Mouse (Mus musculus): ENCODE measurements around the gene Rwdd3. TPM values are rescaled to one million over a fixed set of nuclear protein-coding genes. Genes with fewer than 3 reads are reported as not detected.

The Rwdd3 gene
- polyA plus RNA-seq, 1 experiment, result 3.3 TPM

DNA sequence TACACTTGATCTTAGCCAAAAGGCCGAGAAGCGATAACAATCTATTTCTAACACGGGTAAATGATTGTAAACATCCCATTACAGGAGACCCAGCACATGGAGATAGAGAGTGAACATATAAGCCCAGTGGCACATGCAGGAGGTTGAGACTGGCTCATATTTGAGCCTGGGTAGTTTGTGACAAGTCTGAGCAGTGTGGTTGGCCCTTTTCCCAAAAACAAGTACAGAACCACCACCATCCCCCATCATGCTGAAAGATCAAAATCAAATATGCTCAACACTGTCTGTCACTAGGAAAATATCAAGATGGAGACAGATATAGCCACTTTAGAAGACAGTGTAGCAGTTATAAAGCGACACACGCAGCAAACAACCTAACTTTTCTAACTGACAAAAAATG, 37.5 kb upstream of the Rwdd3 start:
- no peak for TF ChIP-seq MAX (IDR thresholded peaks at IDR 0.05; ENCODE audit: low read depth)
- no peak for TF ChIP-seq POLR2AphosphoS2 (IDR thresholded peaks at IDR 0.05; ENCODE audit: insufficient read length, low read depth)
- TF ChIP-seq USF1 (IDR thresholded peaks at IDR 0.05; ENCODE audit: low read depth), result no peak
- no peak for TF ChIP-seq CEBPB (IDR thresholded peaks at IDR 0.05; ENCODE audit: insufficient read depth, poor library complexity, severe bottlenecking)
- TF ChIP-seq TCF3 (IDR thresholded peaks at IDR 0.05; ENCODE audit: insufficient read length, low read depth), result no peak
- TF ChIP-seq POLR2A (IDR thresholded peaks at IDR 0.05; ENCODE audit: insufficient read length, low read depth), result no peak
- no peak for TF ChIP-seq MYOG (IDR thresholded peaks at IDR 0.05; ENCODE audit: control insufficient read depth in 1 of 3, insufficient read depth in 1 of 3, insufficient read length in 2 of 3, low read depth in 2 of 3)
- TF ChIP-seq MYOD1 (IDR thresholded peaks at IDR 0.05; ENCODE audit: control insufficient read depth in 1 of 3, insufficient read length in 2 of 3, low read depth in 2 of 3), result no peak
- no peak for TF ChIP-seq SRF (IDR thresholded peaks at IDR 0.05; ENCODE audit: control insufficient read depth, insufficient read length, low read depth)
- TF ChIP-seq E2F4 (IDR thresholded peaks at IDR 0.05; ENCODE audit: insufficient read depth), result no peak
- no peak for TF ChIP-seq TCF12 (IDR thresholded peaks at IDR 0.05; ENCODE audit: insufficient read depth, poor library complexity, severe bottlenecking)
- no peak for TF ChIP-seq REST (IDR thresholded peaks at IDR 0.05; ENCODE audit: insufficient read depth, insufficient read length)

DNA sequence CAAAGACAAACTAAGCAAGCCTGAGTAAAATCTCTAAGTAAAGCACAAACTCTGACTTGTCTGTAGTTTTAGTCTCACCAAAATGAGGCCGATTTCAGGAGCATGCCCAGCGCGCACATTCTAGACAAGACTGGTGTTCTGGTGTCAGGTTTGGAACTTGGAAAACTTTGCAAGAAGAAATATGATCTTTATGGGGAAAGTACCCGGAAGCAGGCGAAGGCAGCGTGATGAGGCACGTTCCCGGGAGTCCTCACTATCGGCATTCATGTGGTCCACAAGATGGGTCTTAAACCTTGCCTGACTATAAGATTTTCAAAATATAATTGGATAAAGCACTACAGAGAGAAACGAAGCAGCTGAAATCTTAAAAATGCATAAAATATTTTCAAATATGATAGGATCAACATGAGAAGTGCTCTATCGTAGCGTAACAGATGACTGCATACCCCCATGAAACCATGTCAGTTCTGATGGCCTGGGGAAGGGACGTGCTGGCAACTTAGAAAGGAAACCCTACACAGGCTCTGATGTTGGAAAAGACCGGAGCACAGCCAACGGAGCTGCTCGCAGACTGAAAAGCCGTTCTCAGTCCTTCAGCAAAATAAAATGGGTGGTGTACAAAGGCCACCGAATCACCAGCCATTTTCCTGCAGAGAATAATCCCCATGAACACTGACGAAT, 34.8 kb upstream of the Rwdd3 start:
- Histone ChIP-seq H3K4me2 (ENCODE audit: low read depth) (no peak overlapping the region), H3K27me3 (ENCODE audit: control insufficient read depth, insufficient read depth, insufficient read length) (peaks cover 6% of the 10 kb centered on the region), H3K79me2 (ENCODE audit: control insufficient read depth, insufficient read depth) (no peaks in the 10 kb centered on the region), H3ac (ENCODE audit: control insufficient read depth, insufficient read length) (no peak overlapping the region), H3K4me3 (no peak overlapping the region), H3K36me3 (ENCODE audit: control insufficient read depth, insufficient read depth) (no peaks in the 10 kb centered on the region)
- TF ChIP-seq POLR2A (IDR thresholded peaks at IDR 0.05; ENCODE audit: insufficient read length, low read depth), result no peak
- no peak for TF ChIP-seq SRF (IDR thresholded peaks at IDR 0.05; ENCODE audit: control insufficient read depth, insufficient read length, low read depth)
- no peak for TF ChIP-seq MYOD1 (IDR thresholded peaks at IDR 0.05; ENCODE audit: control insufficient read depth in 1 of 3, insufficient read length in 2 of 3, low read depth in 2 of 3)
- TF ChIP-seq REST (IDR thresholded peaks at IDR 0.05; ENCODE audit: insufficient read depth, insufficient read length), result no peak
- no peak for TF ChIP-seq MYOG (IDR thresholded peaks at IDR 0.05; ENCODE audit: control insufficient read depth in 1 of 3, insufficient read depth in 1 of 3, insufficient read length in 2 of 3, low read depth in 2 of 3)
- TF ChIP-seq MAX (IDR thresholded peaks at IDR 0.05; ENCODE audit: low read depth), result no peak
- TF ChIP-seq CEBPB (IDR thresholded peaks at IDR 0.05; ENCODE audit: insufficient read depth, poor library complexity, severe bottlenecking), result no peak
- TF ChIP-seq POLR2AphosphoS2 (IDR thresholded peaks at IDR 0.05; ENCODE audit: insufficient read length, low read depth), result no peak
- TF ChIP-seq TCF12 (IDR thresholded peaks at IDR 0.05; ENCODE audit: insufficient read depth, poor library complexity, severe bottlenecking), result no peak
- TF ChIP-seq E2F4 (IDR thresholded peaks at IDR 0.05; ENCODE audit: insufficient read depth), result no peak
- TF ChIP-seq TCF3 (IDR thresholded peaks at IDR 0.05; ENCODE audit: insufficient read length, low read depth), result no peak
- no peak for TF ChIP-seq USF1 (IDR thresholded peaks at IDR 0.05; ENCODE audit: low read depth)

More for the DNA sequence above, 37.5 kb upstream of the Rwdd3 start:
- no peaks in the 10 kb centered on the region for H3K79me2 ChIP-seq (ENCODE audit: control insufficient read depth, insufficient read depth)
- H3ac ChIP-seq (ENCODE audit: control insufficient read depth, insufficient read length), result no peak overlapping the region
- no peaks in the 10 kb centered on the region for H3K27me3 ChIP-seq (ENCODE audit: control insufficient read depth, insufficient read depth, insufficient read length)
- H3K36me3 ChIP-seq (ENCODE audit: control insufficient read depth, insufficient read depth), result no peaks in the 10 kb centered on the region
- no peak overlapping the region for H3K4me3 ChIP-seq
- H3K4me2 ChIP-seq (ENCODE audit: low read depth), result no peak overlapping the region

DNA sequence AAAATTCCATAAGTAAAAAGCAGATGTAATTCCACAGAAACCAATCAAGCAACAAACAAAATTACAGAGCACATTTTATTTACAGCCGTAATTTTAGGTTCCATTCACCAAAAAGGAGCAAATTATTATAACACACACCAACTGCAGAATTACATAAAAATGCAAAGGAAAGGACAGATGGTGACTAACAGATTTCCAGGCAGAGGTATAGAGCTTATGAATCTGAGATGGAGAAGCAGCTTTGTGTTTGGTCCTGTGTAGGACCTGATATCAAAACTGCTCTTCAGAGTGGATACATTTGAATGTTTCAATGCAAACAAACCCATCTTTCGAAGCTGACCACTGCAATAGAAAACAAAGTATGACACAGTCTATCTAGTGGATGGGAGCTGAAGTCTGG, 31.1 kb upstream of the Rwdd3 start:
- TF ChIP-seq USF1 (IDR thresholded peaks at IDR 0.05; ENCODE audit: low read depth), result no peak
- no peak for TF ChIP-seq TCF3 (IDR thresholded peaks at IDR 0.05; ENCODE audit: insufficient read length, low read depth)
- no peak for TF ChIP-seq MYOG (IDR thresholded peaks at IDR 0.05; ENCODE audit: control insufficient read depth in 1 of 3, insufficient read depth in 1 of 3, insufficient read length in 2 of 3, low read depth in 2 of 3)
- no peak for TF ChIP-seq E2F4 (IDR thresholded peaks at IDR 0.05; ENCODE audit: insufficient read depth)
- no peak for TF ChIP-seq POLR2AphosphoS2 (IDR thresholded peaks at IDR 0.05; ENCODE audit: insufficient read length, low read depth)
- TF ChIP-seq CEBPB (IDR thresholded peaks at IDR 0.05; ENCODE audit: insufficient read depth, poor library complexity, severe bottlenecking), result no peak
- no peak for TF ChIP-seq TCF12 (IDR thresholded peaks at IDR 0.05; ENCODE audit: insufficient read depth, poor library complexity, severe bottlenecking)
- TF ChIP-seq REST (IDR thresholded peaks at IDR 0.05; ENCODE audit: insufficient read depth, insufficient read length), result no peak
- no peak for TF ChIP-seq MAX (IDR thresholded peaks at IDR 0.05; ENCODE audit: low read depth)
- H3K36me3 ChIP-seq (ENCODE audit: control insufficient read depth, insufficient read depth), result no peaks in the 10 kb centered on the region
- H3K4me3 ChIP-seq, result no peak overlapping the region
- peaks cover 14% of the 10 kb centered on the region for H3K27me3 ChIP-seq (ENCODE audit: control insufficient read depth, insufficient read depth, insufficient read length)
- H3ac ChIP-seq (ENCODE audit: control insufficient read depth, insufficient read length), result no peak overlapping the region
- H3K79me2 ChIP-seq (ENCODE audit: control insufficient read depth, insufficient read depth), result no peaks in the 10 kb centered on the region
- no peak overlapping the region for H3K4me2 ChIP-seq (ENCODE audit: low read depth)

DNA sequence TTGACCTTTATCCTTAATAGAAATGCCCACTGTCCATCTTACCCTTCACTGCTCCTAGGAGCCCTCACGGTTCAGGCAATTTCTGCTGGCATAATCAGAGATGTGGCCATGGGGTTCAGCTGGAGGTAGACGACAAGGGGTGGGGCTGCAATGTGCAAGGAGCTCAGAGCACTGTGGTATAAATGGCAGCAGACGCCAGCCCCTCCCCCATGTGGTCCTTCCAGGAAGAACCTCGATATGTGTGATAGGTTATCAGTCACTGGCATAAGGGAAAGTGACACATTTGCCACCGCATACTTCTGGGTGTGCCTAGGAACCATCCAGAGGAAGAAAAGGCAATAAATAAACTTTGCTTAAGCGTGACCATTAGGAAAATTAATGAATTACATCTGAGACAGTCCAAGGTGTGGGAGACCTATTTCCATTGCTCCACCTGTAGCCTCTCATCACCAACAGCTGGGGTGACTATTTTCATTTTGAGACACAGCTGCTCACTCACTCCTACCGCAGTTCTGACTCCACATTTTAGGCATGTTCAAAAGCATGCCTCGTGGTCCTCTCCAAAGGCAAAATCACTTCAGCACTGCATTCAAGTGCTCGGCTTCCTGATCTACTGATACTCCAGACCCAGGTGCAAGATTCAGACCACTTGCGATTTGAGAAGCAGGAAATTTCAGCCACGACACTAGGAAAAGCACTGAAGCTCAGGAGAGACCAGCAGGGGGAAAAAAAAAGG, 29.7 kb upstream of the Rwdd3 start:
- Histone ChIP-seq H3K36me3 (ENCODE audit: control insufficient read depth, insufficient read depth) (no peaks in the 10 kb centered on the region), H3ac (ENCODE audit: control insufficient read depth, insufficient read length) (no peak overlapping the region), H3K79me2 (ENCODE audit: control insufficient read depth, insufficient read depth) (no peaks in the 10 kb centered on the region), H3K4me3 (no peak overlapping the region), H3K27me3 (ENCODE audit: control insufficient read depth, insufficient read depth, insufficient read length) (peaks cover 14% of the 10 kb centered on the region), H3K4me2 (ENCODE audit: low read depth) (no peak overlapping the region)
- TF ChIP-seq POLR2AphosphoS2 (IDR thresholded peaks at IDR 0.05; ENCODE audit: insufficient read length, low read depth), result no peak
- TF ChIP-seq MYOD1 (IDR thresholded peaks at IDR 0.05; ENCODE audit: control insufficient read depth in 1 of 3, insufficient read length in 2 of 3, low read depth in 2 of 3), result peak in 2 of 3 experiments; percentile 4 to 7
